Mouse (Mus musculus): Measurements from ENCODE around the gene Esam.

Esam gene

DNA sequence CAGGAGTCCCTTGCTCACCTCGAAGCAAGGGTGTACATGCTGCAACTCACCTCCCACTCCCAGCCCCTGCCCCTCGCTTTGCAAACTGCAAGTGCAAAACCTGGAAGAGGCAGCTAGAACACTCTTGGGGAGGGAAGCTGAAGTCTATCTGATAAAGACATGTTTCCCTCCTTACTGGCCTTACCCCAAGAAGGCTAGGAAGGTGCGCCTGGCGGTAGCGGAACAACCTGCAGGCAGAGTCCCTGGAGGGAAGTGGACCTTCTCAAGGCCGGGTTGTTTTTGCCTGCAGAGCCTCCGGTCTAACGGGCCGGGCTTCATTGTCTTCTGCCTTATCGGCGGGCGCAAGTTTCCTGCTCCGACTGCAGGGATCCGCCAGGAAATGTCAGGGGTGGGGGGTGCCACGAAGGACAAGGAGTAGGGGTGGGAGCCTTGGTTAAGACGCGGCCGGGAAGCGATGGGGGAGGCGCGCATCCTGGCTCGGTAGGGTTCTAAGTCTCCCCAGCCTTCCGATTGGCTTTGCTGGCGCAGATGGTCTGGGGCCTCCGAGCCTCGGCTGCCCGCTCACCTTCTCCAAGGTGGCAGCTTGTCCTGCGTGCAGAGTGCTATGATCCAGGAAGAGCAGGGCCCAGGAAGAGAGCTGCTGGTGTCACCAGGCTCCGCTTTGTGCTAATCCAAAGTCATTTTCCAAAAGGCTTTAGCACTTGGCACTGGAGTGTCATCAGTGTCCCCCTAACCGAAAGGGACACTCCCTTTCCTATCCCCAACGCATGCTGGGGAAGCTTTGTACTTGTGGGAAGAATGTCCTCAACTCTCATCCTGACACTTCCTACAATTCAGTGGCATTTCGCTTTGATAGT lies 2.4 kb downstream of the Esam start:
- no peak for DNase-seq (ENCODE audit: extremely low read depth, insufficient read length, low spot score)

DNA sequence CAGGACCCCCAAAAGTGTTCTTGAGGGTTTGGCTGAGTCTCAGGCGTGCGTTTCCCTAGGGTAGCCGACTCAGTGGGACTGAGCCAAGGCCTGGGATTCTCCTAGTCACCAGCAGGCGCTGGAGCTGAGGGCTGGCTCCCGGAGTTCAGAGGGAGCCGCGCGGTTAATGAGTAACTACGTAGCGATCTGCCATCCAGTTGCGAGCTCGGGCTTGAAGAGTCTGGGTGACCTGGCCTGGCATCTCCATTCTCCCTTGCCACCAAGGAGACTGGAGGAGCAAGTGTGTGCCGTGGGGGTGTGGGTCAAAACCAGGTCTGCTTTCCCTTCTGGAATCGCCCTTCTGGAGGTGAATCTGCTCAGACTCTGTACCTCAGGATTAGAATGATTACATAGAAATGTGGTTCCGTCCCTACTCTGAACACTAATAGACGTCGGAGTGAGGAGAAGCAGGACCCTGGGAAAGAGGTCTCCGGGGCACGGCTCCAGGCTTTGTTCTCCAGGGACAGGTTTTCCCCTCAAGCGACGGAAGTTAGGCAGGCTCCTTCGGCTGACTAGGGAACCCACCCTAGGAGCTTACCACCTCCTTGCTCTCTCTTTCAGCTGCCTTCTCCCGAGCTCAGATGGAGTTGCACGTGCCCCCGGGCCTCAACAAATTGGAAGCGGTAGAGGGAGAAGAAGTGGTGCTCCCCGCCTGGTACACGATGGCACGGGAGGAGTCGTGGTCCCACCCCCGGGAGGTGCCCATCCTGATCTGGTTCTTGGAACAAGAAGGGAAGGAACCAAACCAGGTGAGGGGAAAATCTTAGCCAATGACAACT lies 3.2 kb downstream of the Esam start:
- no peak for DNase-seq (ENCODE audit: extremely low read depth, insufficient read length, low spot score)

GRCm38 (mm10) chr9:37536851-37537250 lies 9.0 kb downstream of the Esam start:
- DNase-seq (ENCODE audit: extremely low read depth, insufficient read length, low spot score) = no peak

DNA sequence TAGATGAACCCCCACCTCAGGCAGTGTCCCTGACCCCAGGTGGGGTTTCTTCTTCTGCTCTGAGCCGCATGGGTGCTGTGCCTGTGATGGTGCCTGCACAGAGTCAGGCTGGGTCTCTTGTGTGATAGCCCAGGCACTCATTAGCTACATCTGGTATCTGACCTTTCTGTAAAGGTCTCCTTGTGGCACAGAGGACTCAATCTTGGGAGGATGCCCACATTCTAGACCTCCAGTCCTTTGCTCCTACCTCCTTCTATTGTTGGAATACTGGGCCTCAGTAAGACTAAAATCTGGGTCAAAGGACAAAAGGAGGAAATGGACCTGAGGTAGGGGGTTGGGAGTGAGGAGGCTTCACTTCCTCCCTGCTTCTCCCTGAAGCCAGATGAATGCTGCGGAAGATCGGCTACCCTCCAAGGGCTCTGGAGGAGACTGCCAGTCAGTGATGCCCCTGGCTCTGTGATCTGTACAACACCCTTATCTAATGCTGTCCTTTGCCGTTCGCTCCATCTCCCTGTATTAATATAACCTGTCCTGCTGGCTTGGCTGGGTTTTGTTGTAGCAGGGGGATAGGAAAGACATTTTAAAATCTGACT lies 9.9 kb downstream of the Esam start:
- DNase-seq (ENCODE audit: extremely low read depth, insufficient read length, low spot score) = no peak

DNA sequence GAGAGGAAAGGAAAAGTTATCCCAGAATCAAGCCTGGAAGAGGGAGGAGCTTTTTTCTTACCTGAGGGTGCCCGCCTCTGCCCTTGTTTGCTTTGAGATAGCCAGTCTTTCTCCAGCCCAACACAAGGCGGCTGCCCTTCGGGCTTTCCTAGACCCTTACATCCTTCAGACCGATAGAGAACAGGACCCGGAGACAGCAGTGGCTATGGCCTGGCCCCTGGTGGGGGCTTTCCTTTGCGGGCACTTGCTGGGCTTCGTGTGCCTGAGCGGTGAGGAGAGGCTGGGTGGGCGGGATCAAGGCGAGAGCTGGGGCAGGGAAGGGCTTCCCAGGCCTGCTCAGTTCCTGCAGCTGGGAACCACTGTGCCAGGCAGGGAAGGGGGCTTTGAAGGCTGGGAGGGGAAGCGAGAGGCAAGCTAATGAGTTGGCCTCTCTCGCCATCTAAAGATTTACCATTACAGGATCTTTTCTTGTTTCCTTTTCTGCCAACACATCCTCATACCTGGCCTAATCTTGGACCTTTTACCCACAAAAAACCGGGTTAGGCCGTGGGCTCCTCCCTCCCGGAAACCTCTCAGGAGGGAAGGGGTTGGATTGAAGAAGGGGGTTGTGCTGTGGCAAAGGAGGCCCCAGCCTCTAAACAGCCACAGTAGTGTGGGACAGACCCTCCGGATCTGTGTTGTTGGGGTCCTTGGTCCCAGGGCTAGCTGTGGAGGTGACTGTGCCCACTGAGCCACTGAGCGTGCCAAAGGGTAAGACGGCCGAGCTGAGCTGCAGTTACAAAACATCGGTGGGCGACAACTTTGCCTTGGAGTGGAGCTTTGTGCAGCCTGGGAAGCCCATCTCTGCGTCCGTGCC lies 11.5 kb downstream of the Esam start, which contains the start of gene Vsig2:
Gene Vsig2, plus strand, starts transcription at position 86 of the 856 bp plus-strand sequence.
- no peak for DNase-seq (ENCODE audit: extremely low read depth, insufficient read length, low spot score)

GRCm38 (mm10) chr9:37540226-37540625 lies 12.3 kb downstream of the Esam start:
- no peak for DNase-seq (ENCODE audit: extremely low read depth, insufficient read length, low spot score)

- DNase-seq (ENCODE audit: extremely low read depth, insufficient read length, low spot score) = no peak
Observed at GRCm38 (mm10) chr9:37540701-37541575, 13.1 kb downstream of the Esam start.

DNA sequence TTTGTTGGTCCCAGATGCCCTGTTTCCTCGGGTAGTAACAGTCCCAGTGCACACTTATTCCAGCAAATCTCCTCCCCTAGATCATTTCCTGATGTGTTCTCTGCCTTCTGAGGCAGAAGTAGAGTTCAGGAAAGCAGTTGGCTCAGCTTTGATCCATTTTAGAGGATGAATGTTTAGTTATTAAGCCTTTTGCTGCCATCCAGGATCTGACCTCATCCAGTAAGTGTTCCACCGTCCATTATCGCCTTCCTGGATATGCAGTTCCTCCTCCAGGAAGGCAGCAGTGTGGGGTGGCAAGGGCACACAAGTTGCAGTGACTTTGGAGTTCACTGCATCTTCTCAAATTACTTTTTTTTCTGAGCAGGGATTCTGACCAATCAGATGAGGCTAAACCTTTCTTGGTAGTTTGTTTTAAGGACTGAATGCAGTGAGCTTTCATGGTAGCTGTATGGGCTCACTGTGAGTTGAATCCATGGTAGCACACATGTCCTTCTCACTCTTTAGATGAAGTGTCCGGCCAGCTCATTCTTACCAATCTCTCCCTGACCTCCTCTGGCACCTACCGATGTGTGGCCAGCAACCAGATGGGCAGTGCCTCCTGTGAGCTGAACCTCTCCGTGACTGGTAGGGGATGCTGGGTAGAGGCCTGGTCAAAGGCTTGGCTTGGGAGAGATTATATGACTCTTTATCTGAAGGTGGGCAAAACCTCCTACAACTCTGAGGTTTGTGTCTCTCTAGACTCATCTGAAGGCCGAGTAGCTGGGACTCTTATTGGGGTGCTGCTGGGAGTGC lies 14.2 kb downstream of the Esam start:
- DNase-seq (ENCODE audit: extremely low read depth, insufficient read length, low spot score) = no peak

DNA sequence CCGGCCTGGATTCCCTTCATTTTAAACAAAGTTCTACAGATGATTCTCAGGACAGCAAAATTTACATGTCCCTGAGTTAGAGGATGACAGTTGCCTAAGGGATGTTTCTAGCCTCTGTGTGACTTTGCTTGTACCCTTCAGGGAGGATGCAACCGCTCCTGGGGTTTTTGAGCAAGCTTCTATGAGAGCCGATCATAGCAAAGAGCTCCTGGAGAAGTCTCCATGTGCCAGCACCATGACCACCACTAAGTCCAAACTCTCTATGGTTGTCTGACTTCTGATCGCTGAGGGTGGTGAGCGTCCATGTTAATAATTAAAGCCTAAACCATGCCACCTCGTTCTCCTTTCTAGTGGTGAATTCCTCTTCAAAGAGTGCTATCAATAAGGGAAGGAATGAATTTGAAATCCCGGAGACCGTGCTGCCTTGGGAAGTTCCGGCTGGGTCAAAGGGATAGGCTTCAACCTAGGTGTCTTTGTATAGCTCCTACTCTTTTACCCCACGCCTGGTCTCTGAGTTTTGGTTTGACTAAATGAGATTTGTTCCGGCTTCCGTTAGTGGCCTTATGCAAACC lies 16.1 kb downstream of the Esam start:
- no peak for DNase-seq (ENCODE audit: extremely low read depth, insufficient read length, low spot score)

- DNase-seq (ENCODE audit: extremely low read depth, insufficient read length, low spot score) = no peak
Observed at GRCm38 (mm10) chr9:37544447-37545165, 16.7 kb downstream of the Esam start.

DNA sequence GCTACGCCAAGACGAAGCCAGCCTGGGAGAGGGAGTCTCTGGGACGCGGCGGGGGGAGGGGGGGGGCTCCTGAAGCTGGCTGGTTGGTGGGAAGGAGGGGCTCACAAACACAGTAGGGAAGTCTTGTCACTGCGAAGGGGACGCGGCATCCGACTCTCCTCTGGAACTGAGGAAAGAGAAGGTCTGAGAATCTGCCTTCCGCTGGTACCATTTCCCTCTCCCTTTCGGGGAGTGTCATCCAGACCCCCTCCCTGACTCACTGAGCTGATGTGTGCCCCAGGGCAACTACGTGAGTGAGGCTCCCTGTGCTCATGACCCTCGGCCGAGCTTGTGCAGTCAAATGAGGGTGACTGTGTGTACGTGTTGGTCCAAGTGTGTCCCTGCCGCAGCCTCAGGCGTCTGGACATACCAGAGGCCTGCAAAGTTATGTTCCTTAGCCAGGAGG lies 17.3 kb downstream of the Esam start:
- no peak for DNase-seq (ENCODE audit: extremely low read depth, insufficient read length, low spot score)

DNA sequence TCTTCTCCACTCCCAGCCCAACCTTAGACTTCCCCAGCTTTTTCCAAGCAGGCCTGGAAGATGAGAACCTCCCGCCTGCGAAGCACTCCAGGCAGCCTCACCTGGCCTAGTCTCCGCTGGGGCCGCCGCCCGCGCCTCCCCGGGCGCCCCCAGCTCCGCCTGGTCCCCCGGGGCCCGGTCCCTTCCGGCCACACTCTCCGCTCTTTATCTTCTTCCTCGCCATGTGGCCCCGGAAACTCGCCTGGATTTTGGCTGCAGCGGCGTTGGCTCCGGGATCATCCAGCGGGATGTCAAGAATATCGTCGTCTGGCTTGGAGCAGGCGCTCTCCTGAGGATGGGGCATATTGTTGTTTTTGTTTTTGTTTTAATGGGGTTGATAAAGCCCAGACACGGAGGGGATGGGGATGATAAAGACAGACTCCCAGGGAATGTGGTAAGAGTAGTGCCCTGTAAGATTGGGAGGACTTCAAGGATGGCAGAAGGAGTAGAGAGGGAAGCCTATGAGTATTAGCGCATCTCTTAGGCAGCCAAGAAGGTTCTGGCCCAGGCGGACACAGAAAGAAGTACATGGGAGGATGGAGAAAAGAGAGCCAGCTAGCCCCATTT lies 18.1 kb downstream of the Esam start:
- DNase-seq (ENCODE audit: extremely low read depth, insufficient read length, low spot score) = no peak

DNA sequence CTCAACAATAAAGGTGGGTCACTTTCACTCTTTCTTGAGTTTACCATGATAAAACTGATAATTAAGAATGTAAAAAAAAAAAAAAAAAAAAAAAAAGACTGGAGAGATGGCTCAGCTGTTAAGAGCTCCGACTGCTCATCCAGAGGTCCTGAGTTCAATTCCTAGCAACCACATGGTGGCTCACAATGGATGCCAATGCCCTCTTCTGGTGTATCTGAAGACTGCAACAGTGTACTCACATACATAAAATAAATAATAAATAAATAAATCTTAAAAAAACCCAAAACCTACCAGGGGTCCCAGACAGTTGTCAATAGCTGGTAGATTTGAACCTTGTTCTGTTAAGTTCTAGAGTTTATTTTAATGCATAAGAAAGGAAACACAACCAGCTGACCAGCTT lies 19.0 kb downstream of the Esam start:
- no peak for DNase-seq (ENCODE audit: extremely low read depth, insufficient read length, low spot score)

GRCm38 (mm10) chr9:37550435-37550834 lies 22.6 kb downstream of the Esam start:
- no peak for DNase-seq (ENCODE audit: extremely low read depth, insufficient read length, low spot score)

- no peak for DNase-seq (ENCODE audit: extremely low read depth, insufficient read length, low spot score)
Observed at GRCm38 (mm10) chr9:37551751-37552531, 24.1 kb downstream of the Esam start.

DNA sequence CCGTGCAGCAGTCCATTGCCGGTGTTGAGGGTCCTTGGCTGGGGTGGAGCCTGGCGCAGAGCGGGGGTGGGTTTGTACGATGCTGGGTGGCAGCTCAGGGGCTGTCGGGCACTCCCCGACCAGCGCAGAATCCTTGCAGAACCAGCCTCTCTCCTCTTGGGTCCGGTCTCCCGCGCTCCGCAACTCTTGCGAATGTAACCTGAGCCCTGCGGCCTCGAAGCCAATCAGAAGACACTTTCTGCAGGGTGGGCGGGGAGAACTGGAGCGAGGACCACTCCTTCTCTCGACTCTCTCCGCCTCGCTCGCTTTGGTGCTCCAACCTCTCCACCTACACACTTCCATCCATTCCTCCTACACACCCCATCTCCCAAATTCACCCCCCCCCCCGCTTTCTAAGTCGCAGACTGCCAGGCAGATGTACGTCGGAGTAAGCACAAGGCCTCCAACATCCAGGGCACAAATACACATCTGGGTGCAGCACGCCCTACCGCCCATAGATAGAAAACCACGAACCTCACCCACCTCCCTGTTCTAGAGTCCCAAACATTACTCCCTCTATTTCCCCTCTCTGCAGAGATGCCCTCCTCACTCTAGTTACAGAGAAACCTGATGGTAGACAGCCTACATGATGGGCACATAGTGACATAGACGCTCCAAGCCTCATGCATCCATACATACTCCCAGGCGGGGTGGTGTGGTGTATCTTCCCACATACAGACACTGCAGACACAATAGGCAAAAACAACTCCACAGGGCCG lies 24.8 kb downstream of the Esam start, which contains the start of gene Nrgn:
Gene Nrgn, minus strand, starts transcription at position 369 of the 758 bp plus-strand sequence.
- DNase-seq (ENCODE audit: extremely low read depth, insufficient read length, low spot score) = no peak

Data from 3134 (cell line).